Mouse (Mus musculus): Measurements from ENCODE around the gene H2-DMb2. TPM values are rescaled to one million over a fixed set of nuclear protein-coding genes. Genes with fewer than 3 reads are reported as not detected.
A peak's percentile ranks its signal among the peaks of the same experiment; 100 is the strongest.

Gene H2-DMb2
- total and polyA plus RNA-seq, 2 experiments from 2014 or later: 0.38 TPM; not detected in 1

DNA sequence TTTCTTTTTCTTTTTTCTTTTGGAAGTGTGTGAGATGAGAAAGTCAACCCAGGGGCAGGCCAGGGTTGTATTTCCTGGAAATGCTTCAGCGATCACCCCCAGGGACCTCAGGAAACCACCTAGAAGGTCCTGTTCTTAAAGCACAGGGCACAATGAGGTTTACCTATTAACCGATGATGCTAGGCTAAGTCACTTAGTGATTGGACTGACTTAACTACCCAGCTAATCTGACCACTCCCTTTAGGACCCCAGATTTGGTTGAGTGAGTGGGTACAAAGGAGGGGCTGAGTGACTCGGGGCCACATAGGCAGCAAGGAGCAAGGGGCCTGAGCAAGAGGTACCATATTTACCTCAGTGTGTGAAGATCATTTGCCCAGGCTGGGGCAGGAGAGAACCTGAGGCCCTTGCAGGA, 1.9 kb downstream of the H2-DMb2 start:
- Histone ChIP-seq H3K27ac (ENCODE audit: low read depth) (no peak overlapping the region), H3K4me1 (ENCODE audit: control insufficient read depth, insufficient read depth) (peaks cover 3% of the 10 kb centered on the region; the same call in 1 of the 2 replicates), H3K9me3 (replicated peaks; ENCODE audit: control insufficient read depth, low read length) (no peaks in the 10 kb centered on the region), H3K9ac (replicated peaks; ENCODE audit: low read depth, low read length) (no peak overlapping the region), H3K4me2 (ENCODE audit: low read depth, low read length) (no peak overlapping the region), H3K36me3 (replicated peaks; ENCODE audit: control insufficient read depth, insufficient read depth, low read length) (no peaks in the 10 kb centered on the region), H3K27me3 (ENCODE audit: control insufficient read depth, insufficient read depth, low read length) (peaks cover 19% of the 10 kb centered on the region), H3K4me3 (ENCODE audit: low read depth, low read length) (no peak overlapping the region)
- no peak for DNase-seq (ENCODE audit: low spot score)
- TF ChIP-seq EP300 (IDR thresholded peaks at IDR 0.05; ENCODE audit: low read depth) (no peak), CTCF (IDR thresholded peaks at IDR 0.05; ENCODE audit: low read depth) (no peak)
- 74% methylated on average over 3 of the region's 3 CpGs for WGBS
- no peak for ATAC-seq (ENCODE audit: insufficient read depth, low read depth)

DNA sequence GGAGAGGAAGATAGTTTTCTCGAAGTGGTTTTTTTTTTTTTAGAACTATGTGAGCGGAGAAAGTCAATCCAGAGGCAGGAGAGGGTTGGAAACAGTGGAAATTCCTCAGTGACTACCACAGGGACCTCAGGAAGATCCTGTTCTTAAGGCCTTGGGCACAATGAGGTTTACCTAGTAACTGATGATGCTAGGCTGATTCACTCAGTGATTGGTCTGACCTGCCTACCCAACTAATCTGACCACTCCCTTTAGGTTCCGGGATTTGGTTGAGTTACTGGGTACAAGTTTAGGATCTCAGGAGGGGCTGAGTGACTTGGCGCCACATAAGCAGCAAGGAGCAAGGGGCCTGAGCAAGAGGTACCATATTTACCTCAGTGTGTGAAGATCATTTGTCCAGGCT, 9.8 kb downstream of the H2-DMb2 start, which contains the start of gene H2-DMb1:
TSS of gene H2-DMb1 (plus strand) at position 150 of the 400 bp plus-strand sequence.
- Histone ChIP-seq H3K4me3 (ENCODE audit: low read depth, low read length) (no peak within 1 kb of the TSS), H3K4me2 (ENCODE audit: low read depth, low read length) (no peak within 1 kb of the TSS), H3K4me1 (ENCODE audit: control insufficient read depth, insufficient read depth) (no peaks in the 10 kb centered on the region), H3K27ac (ENCODE audit: low read depth) (no peak within 1 kb of the TSS), H3K27me3 (ENCODE audit: control insufficient read depth, insufficient read depth, low read length) (no peaks in the 10 kb centered on the region), H3K36me3 (replicated peaks; ENCODE audit: control insufficient read depth, insufficient read depth, low read length) (no peaks in the 10 kb centered on the region), H3K9ac (replicated peaks; ENCODE audit: low read depth, low read length) (no peak within 1 kb of the TSS), H3K9me3 (replicated peaks; ENCODE audit: control insufficient read depth, low read length) (no peaks in the 10 kb centered on the region)
- peak; percentile 64 for ATAC-seq (ENCODE audit: insufficient read depth, low read depth)
- 45% methylated on average over 4 of the region's 4 CpGs for WGBS
- TF ChIP-seq CTCF (IDR thresholded peaks at IDR 0.05; ENCODE audit: low read depth) (no peak), EP300 (IDR thresholded peaks at IDR 0.05; ENCODE audit: low read depth) (no peak)
- DNase-seq (ENCODE audit: low spot score): no peak

DNA sequence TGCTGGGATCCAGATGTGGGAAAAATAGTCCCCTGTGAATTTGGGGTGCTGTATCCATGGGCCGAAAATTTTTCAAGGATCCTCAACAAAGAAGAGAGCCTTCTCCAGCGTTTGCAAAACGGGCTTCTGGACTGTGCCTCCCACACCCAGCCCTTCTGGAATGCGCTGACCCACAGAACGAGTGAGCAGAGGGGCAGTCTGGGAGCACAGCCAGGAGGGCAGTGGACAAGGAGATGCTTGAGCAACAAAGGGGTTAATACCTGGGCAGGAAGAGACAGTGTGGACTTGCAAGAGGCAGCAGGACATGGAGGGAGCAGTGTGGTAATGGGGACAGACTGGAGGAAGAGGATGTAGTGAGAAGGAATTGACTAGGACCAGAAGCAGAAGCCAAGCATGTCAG, 12.4 kb downstream of the H2-DMb2 start:
- no peak for DNase-seq (ENCODE audit: low spot score)
- no peak for TF ChIP-seq EP300 (IDR thresholded peaks at IDR 0.05; ENCODE audit: low read depth)
- TF ChIP-seq CTCF (IDR thresholded peaks at IDR 0.05; ENCODE audit: low read depth): no peak
- H3K4me2 ChIP-seq (ENCODE audit: low read depth, low read length): no peak overlapping the region
- ATAC-seq (ENCODE audit: insufficient read depth, low read depth): no peak
- no peak overlapping the region for H3K27ac ChIP-seq (ENCODE audit: low read depth)
- H3K9me3 ChIP-seq (replicated peaks; ENCODE audit: control insufficient read depth, low read length): no peaks in the 10 kb centered on the region
- no peaks in the 10 kb centered on the region for H3K36me3 ChIP-seq (replicated peaks; ENCODE audit: control insufficient read depth, insufficient read depth, low read length)
- no peaks in the 10 kb centered on the region for H3K27me3 ChIP-seq (ENCODE audit: control insufficient read depth, insufficient read depth, low read length)
- no peaks in the 10 kb centered on the region for H3K4me1 ChIP-seq (ENCODE audit: control insufficient read depth, insufficient read depth)
- H3K4me3 ChIP-seq (ENCODE audit: low read depth, low read length): no peak overlapping the region
- no peak overlapping the region for H3K9ac ChIP-seq (replicated peaks; ENCODE audit: low read depth, low read length)
- 45% methylated on average over 5 of the region's 5 CpGs for WGBS

DNA sequence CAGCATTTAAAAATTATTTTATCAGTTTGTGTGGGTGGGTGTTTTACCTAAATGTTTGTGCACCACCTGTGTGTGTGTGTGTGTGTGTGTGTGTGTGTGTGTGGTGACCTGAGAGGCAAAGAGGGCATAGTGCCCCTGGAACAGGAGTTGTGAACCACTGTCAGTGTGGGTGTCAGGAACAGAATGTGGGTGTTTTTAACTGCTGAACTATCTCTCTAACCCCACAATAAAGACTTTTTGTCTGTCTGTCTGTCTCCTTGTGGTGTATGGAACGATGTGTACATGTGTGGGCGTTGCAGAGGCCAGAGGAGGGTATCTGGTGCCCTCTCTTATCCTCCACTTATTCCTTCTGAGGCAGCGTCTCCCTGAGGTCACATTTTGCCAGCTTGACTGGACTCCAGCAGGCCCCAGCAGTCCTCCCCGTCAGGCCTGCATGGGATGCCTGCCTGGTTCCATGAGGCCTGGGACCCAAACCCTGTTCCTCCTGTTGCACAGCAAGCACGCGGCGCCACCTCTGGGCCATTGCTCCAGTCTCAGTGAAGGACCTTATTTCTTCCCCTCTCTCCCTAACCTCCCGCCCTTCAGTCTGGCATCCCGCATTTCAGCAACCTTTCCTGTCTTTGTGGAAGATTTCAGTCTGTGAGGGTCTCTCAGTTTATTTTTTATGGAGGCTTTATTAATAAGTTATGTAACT, 21.2 kb downstream of the H2-DMb2 start:
- H3K36me3 ChIP-seq (replicated peaks; ENCODE audit: control insufficient read depth, insufficient read depth, low read length): no peaks in the 10 kb centered on the region
- H3K27me3 ChIP-seq (ENCODE audit: control insufficient read depth, insufficient read depth, low read length): 0 out of 2 replicates have a peak, but pooled peaks cover 3% of the 10 kb centered on the region
- no peak for TF ChIP-seq EP300 (IDR thresholded peaks at IDR 0.05; ENCODE audit: low read depth)
- peak; percentile 7 for TF ChIP-seq CTCF (IDR thresholded peaks at IDR 0.05; ENCODE audit: low read depth)
- DNase-seq (ENCODE audit: low spot score) (no peak), ATAC-seq (ENCODE audit: insufficient read depth, low read depth) (no peak)
- no peaks in the 10 kb centered on the region for H3K4me1 ChIP-seq (ENCODE audit: control insufficient read depth, insufficient read depth)
- 27% methylated on average over 9 of the region's 9 CpGs for WGBS
- H3K27ac ChIP-seq (ENCODE audit: low read depth): no peak overlapping the region
- H3K9me3 ChIP-seq (replicated peaks; ENCODE audit: control insufficient read depth, low read length): peaks cover 4% of the 10 kb centered on the region; the same call in 1 of the 2 replicates
- H3K4me2 ChIP-seq (ENCODE audit: low read depth, low read length): no peak overlapping the region
- H3K9ac ChIP-seq (replicated peaks; ENCODE audit: low read depth, low read length): no peak overlapping the region
- H3K4me3 ChIP-seq (ENCODE audit: low read depth, low read length): no peak overlapping the region

DNA sequence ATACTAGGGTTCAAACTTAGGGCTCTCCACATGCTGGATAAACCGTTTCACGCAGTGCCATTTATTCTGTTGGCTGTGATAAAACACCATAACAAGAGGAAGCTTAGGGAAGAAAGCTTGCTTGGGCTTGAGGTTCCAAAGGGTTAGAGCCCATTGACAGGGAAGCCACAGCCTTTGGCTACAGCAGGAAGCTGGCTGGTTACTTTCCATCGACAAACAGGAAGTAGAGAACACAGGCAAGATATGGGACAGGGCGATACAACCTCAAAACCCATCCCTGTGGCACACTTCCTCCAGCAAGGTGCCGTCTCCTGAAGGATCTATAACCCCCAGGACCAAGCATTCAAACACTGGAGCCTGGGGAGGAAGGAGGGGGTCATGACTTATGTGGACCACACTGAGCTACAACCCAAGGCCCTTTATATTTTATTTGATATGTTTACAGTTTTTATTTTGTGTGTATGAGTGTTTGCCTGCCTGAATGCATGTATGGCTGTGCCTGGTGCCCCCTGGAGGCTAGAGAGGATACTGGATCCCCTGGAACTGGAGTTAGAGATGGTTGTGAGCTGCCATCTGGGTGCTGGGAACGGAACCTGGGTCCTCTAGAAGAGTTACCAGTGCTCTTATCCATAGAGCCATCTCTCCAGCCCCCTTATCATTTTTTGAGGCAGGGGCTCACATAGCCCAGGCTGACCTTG, 22.1 kb downstream of the H2-DMb2 start:
- Histone ChIP-seq H3K27me3 (ENCODE audit: control insufficient read depth, insufficient read depth, low read length) (0 out of 2 replicates have a peak, but pooled peaks cover 3% of the 10 kb centered on the region), H3K9ac (replicated peaks; ENCODE audit: low read depth, low read length) (no peak overlapping the region), H3K4me3 (ENCODE audit: low read depth, low read length) (no peak overlapping the region), H3K4me2 (ENCODE audit: low read depth, low read length) (no peak overlapping the region), H3K36me3 (replicated peaks; ENCODE audit: control insufficient read depth, insufficient read depth, low read length) (no peaks in the 10 kb centered on the region), H3K27ac (ENCODE audit: low read depth) (no peak overlapping the region), H3K4me1 (ENCODE audit: control insufficient read depth, insufficient read depth) (no peaks in the 10 kb centered on the region), H3K9me3 (replicated peaks; ENCODE audit: control insufficient read depth, low read length) (peaks cover 4% of the 10 kb centered on the region; the same call in 1 of the 2 replicates)
- ATAC-seq (ENCODE audit: insufficient read depth, low read depth) (no peak), DNase-seq (ENCODE audit: low spot score) (no peak)
- 63% methylated on average over 6 of the region's 6 CpGs for WGBS
- TF ChIP-seq EP300 (IDR thresholded peaks at IDR 0.05; ENCODE audit: low read depth): no peak
- TF ChIP-seq CTCF (IDR thresholded peaks at IDR 0.05; ENCODE audit: low read depth): no peak

Data from heart, postnatal 0 days (tissue).